Mouse (Mus musculus) hindlimb bud, embryonic 11.5 days (tissue): ENCODE data around the gene Zfp398.
"Not testable (repeated sequence)": the region's sequence is repeated elsewhere in the genome, so short reads cannot be mapped to it uniquely, and the experiment has no call there.

ENCODE experiments used
- DNase-seq: peaks from one replicate; pipeline ENCODE4 v3.0.0-alpha.2; 2012; ENCODE audit warnings: low read depth, low spot score; ENCODE audit errors: extremely low spot score

The Zfp398 gene

GRCm38 (mm10) chr6:47824241-47824640 lies 11.2 kb upstream of the Zfp398 start:
- DNase-seq, result no peak

GRCm38 (mm10) chr6:47827462-47827861 lies 8.0 kb upstream of the Zfp398 start:
- DNase-seq, result no peak

GRCm38 (mm10) chr6:47828950-47829349 lies 6.5 kb upstream of the Zfp398 start:
- DNase-seq, result no peak

- DNase-seq, result no peak
These were observed 5.1 kb upstream of the Zfp398 start, which contains the start of gene Zfp786 for GRCm38 (mm10) chr6:47830104-47831078. TSS of gene Zfp786 (minus strand) at chr6:47830867.

- no peak for DNase-seq
These were observed 3.2 kb upstream of the Zfp398 start for GRCm38 (mm10) chr6:47832220-47832619.

GRCm38 (mm10) chr6:47835984-47836521 lies 592 bp downstream of the Zfp398 start:
- DNase-seq, result no peak

GRCm38 (mm10) chr6:47837630-47838029 lies 2.2 kb downstream of the Zfp398 start:
- DNase-seq, result no peak

GRCm38 (mm10) chr6:47841077-47841476 lies 5.6 kb downstream of the Zfp398 start:
- DNase-seq, result no peak

GRCm38 (mm10) chr6:47841831-47842230 lies 6.4 kb downstream of the Zfp398 start:
- no peak for DNase-seq

- no peak for DNase-seq
These were observed 6.9 kb downstream of the Zfp398 start for GRCm38 (mm10) chr6:47842337-47842736.

- no peak for DNase-seq
These were observed 10.3 kb downstream of the Zfp398 start for GRCm38 (mm10) chr6:47845779-47846178.

- no peak for DNase-seq
These were observed 21.8 kb downstream of the Zfp398 start for GRCm38 (mm10) chr6:47857241-47857640.

- DNase-seq, result not testable (repeated sequence)
These were observed 22.3 kb downstream of the Zfp398 start for GRCm38 (mm10) chr6:47857729-47858128.

GRCm38 (mm10) chr6:47872266-47872665 lies 36.8 kb downstream of the Zfp398 start:
- DNase-seq, result no peak

- no peak for DNase-seq
These were observed 41.6 kb downstream of the Zfp398 start, which contains the start of gene Zfp282 for GRCm38 (mm10) chr6:47877058-47877457. TSS of gene Zfp282 (plus strand) at chr6:47877204.

GRCm38 (mm10) chr6:47877461-47878132 lies 42.1 kb downstream of the Zfp398 start:
- peak; percentile 42 for DNase-seq

GRCm38 (mm10) chr6:47878133-47878514 lies 42.7 kb downstream of the Zfp398 start:
- no peak for DNase-seq

GRCm38 (mm10) chr6:47878593-47878992 lies 43.1 kb downstream of the Zfp398 start:
- no peak for DNase-seq

GRCm38 (mm10) chr6:47879049-47879716 lies 43.7 kb downstream of the Zfp398 start:
- no peak for DNase-seq

- DNase-seq, result no peak
These were observed 44.7 kb downstream of the Zfp398 start for GRCm38 (mm10) chr6:47880166-47880565.

- DNase-seq, result no peak
These were observed 53.4 kb downstream of the Zfp398 start for GRCm38 (mm10) chr6:47888812-47889383.
